Mouse (Mus musculus) stomach, embryonic 15.5 days (tissue): ENCODE measurements around the gene Pcca. TPM values are rescaled to one million over a fixed set of nuclear protein-coding genes. Genes with fewer than 3 reads are reported as not detected.

Experiments used
- ATAC-seq: fragments of 200-750 bp; cut with Nextera tagmentation; 2 replicates; pipeline ENCODE4 v1.8.0; 2017; ENCODE audit warnings: low read depth, moderate number of reproducible peaks, moderate TSS enrichment; ENCODE audit not compliant: insufficient read depth, low FRiP score
- H3K27ac ChIP-seq: fragments of 300-500 bp; sonication (generic); 2 replicates; pipeline ENCODE4 v1.5.1; 2015; ENCODE audit warnings: mild to moderate bottlenecking, inconsistent platforms
- H3K27me3 ChIP-seq: fragments of 300-500 bp; sonication (generic); replicated peaks from 2 replicates; pipeline ENCODE4 v1.6.1; 2015; ENCODE audit warnings: inconsistent platforms
- H3K36me3 ChIP-seq: fragments of 300-500 bp; sonication (generic); 2 replicates; pipeline ENCODE4 v1.6.1; 2015; ENCODE audit warnings: inconsistent platforms
- H3K4me1 ChIP-seq: fragments of 300-500 bp; sonication (generic); 2 replicates; pipeline ENCODE4 v1.6.1; 2015; ENCODE audit warnings: inconsistent platforms
- H3K4me2 ChIP-seq: fragments of 300-500 bp; sonication (generic); 2 replicates; pipeline ENCODE4 v1.6.1; 2015; ENCODE audit warnings: mild to moderate bottlenecking, inconsistent platforms
- H3K4me3 ChIP-seq: fragments of 300-500 bp; sonication (generic); replicated peaks from 2 replicates; pipeline ENCODE4 v1.5.1; 2015; ENCODE audit warnings: inconsistent platforms
- H3K9ac ChIP-seq: fragments of 300-500 bp; sonication (generic); 2 replicates; pipeline ENCODE4 v1.6.1; 2015; ENCODE audit warnings: inconsistent platforms
- H3K9me3 ChIP-seq: fragments of 300-500 bp; sonication (generic); 2 replicates; pipeline ENCODE4 v1.6.1; 2016; ENCODE audit warnings: inconsistent platforms
- WGBS: fragments of 180-500 bp; shearing (Covaris S2); methylation state at CpG from one replicate; pipeline ENCODE4 v1.1.7; 2015; 5-methylcytosine and 5-hydroxymethylcytosine counted together
- polyA plus RNA-seq: library from polyadenylated mRNA; unstranded; fragments of >200 nt; fragmentation: Nextera tagmentation; extraction: Ambion mirVana; gene quantifications from 2 replicates; pipeline ENCODE4 v1.2.1, GENCODE M21; 2015

Gene Pcca
- polyA plus RNA-seq, 1 experiment from 2014 or later: 19.2 TPM

DNA sequence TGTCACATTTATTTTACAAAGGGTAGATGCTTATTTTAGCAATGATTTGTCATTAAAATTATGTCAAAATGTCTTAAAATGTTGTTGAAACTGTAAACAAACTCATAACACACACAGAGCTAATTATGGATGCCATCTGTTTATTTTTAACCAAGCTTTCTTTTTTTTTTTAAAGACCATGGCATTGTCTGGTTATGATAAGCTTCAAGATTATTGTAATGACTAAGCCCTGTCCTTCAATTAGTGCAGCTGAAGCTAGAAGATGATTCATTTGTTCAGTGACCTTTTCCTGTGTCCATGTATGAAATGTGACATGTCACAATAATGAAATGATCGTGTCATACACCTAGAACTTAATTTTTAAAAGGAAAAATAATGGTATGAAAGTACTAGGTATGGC lies 149.5 kb downstream of the Pcca start:
- WGBS: 81% methylated on average over 1 of the region's 1 CpGs

DNA sequence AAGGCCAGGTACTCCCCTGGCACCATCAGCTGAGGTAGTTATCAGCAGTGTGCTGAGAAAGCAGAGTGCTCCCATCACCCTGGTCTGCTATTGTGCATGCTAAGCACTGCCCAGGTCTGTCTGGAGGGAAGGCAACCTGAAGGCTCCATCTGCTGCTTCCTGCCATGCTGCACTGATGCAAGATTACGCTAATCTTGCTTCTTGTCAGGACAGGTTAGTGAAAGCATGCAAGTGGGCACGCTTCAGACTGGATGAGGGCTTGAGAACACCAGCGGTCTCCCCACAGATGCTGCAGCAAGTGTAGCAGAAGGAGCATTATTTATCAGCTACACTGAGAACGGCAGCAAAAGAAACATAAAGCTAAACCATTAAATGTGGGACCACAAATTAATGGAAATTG lies 150.1 kb downstream of the Pcca start:
- Histone ChIP-seq H3K4me2 (no peak overlapping the region), H3K36me3 (no peaks in the 10 kb centered on the region), H3K4me1 (no peaks in the 10 kb centered on the region), H3K27me3 (no peaks in the 10 kb centered on the region), H3K27ac (no peak overlapping the region), H3K4me3 (no peak overlapping the region), H3K9me3 (no peaks in the 10 kb centered on the region), H3K9ac (no peak overlapping the region)
- ATAC-seq: no peak
- 76% methylated on average over 4 of the region's 4 CpGs for WGBS

More for the DNA sequence above, 149.5 kb downstream of the Pcca start:
- Histone ChIP-seq H3K36me3 (no peaks in the 10 kb centered on the region), H3K27me3 (no peaks in the 10 kb centered on the region), H3K9ac (no peak overlapping the region), H3K27ac (no peak overlapping the region), H3K4me3 (no peak overlapping the region), H3K4me1 (no peaks in the 10 kb centered on the region), H3K4me2 (no peak overlapping the region), H3K9me3 (no peaks in the 10 kb centered on the region)
- no peak for ATAC-seq

DNA sequence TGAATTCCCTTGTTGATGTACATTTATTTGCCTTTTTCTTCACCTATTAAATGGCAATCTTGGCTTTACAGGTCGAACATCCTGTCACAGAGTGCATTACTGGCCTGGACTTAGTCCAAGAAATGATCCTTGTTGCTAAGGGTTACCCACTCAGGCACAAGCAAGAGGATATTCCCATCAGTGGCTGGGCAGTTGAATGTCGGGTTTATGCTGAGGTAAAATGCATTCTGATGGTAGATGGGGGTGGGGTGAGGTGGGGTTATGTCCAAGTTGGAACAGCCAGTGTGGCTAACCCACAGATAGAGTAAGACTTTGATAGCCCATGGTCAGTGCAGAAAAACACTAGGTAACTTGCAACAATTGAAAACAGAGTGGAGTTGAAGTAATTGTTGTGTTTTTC lies 150.7 kb downstream of the Pcca start:
- no peaks in the 10 kb centered on the region for H3K27me3 ChIP-seq
- no peak overlapping the region for H3K9ac ChIP-seq
- H3K27ac ChIP-seq: no peak overlapping the region
- H3K4me2 ChIP-seq: no peak overlapping the region
- no peaks in the 10 kb centered on the region for H3K36me3 ChIP-seq
- no peak for ATAC-seq
- no peaks in the 10 kb centered on the region for H3K4me1 ChIP-seq
- H3K4me3 ChIP-seq: no peak overlapping the region
- H3K9me3 ChIP-seq: no peaks in the 10 kb centered on the region
- WGBS: 19% methylated on average over 2 of the region's 2 CpGs

DNA sequence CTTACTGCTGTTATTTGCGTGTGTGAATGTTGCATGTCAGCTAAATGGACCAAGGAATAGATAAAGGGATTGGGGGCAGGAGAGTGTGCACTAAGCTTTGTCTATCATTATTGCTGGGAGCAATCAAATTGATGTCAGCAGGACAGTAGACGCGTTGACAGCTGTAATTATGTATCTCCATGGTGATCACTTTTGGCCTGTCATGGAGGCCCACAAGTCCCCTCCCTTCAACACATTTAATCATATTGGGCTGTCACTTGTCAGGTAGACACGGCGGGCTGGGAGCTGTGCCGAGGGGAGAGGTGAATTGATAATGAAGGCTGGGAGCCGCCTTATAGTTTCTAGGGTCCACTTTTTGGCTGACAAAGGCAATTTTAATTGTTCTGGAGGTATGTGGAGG lies 153.3 kb downstream of the Pcca start:
- no peaks in the 10 kb centered on the region for H3K4me1 ChIP-seq
- no peaks in the 10 kb centered on the region for H3K36me3 ChIP-seq
- H3K9me3 ChIP-seq: no peaks in the 10 kb centered on the region
- no peak overlapping the region for H3K27ac ChIP-seq
- no peaks in the 10 kb centered on the region for H3K27me3 ChIP-seq
- no peak for ATAC-seq
- H3K4me3 ChIP-seq: no peak overlapping the region
- no peak overlapping the region for H3K9ac ChIP-seq
- WGBS: 77% methylated on average over 7 of the region's 7 CpGs
- H3K4me2 ChIP-seq: no peak overlapping the region

DNA sequence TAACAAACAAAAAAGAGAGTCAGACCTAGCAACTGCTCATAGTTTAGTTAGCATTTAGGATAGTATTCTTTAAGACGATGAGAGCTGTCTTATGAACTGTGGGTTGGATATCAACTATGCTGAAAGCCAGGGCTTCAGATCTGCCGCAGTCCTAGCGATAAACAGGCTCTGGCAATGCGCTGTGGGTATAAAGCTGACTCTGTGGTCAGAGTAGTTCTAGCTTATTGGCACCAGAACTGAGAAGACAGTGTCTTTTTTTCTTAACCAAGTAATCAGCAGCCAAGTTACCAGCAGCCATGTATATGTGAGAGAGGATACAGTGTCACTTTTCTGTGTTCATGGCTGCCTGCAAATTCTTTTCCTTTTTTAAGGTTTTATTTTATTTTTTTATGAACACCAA lies 154.3 kb downstream of the Pcca start:
- WGBS: 94% methylated on average over 4 of the region's 4 CpGs

DNA sequence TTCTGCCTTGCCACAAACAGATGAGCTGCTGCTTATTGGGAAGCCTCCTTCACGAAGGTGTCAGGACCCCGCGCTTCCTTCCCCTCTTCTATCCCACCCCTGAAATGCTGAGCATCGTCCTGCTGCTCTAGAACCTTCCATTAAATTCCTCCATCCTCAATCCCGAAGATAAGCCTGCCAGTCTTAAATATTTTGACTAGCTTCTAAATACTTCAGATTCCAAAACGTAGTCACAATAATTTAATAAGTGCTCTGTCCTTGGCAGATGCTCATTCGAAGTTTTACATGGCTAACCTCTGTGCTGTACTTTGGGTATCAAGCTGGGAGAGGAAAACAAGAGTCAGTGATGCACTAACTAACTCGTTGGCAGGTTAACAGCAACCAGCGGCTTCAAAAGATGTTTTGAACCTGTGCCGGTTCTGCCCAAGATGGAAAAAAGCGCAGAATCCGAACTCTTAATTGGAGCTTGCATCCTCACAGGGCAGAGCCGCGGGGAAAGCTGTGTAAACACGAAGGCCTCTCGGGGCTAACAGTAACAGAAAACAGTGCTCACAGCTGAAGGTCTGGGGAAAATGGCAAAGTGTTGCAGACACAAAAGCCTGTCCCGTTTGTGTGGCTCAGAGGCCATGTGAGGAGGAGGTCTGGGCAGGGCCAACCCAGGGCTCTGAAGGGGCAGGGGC lies 155.2 kb downstream of the Pcca start:
- H3K9ac ChIP-seq: no peak overlapping the region
- ATAC-seq: no peak
- no peak overlapping the region for H3K4me3 ChIP-seq
- H3K4me2 ChIP-seq: no peak overlapping the region
- H3K27ac ChIP-seq: no peak overlapping the region
- H3K36me3 ChIP-seq: no peaks in the 10 kb centered on the region
- no peaks in the 10 kb centered on the region for H3K4me1 ChIP-seq
- WGBS: 60% methylated on average over 17 of the region's 17 CpGs
- H3K9me3 ChIP-seq: no peaks in the 10 kb centered on the region
- no peaks in the 10 kb centered on the region for H3K27me3 ChIP-seq

More for the DNA sequence above, 154.3 kb downstream of the Pcca start:
- Histone ChIP-seq H3K36me3 (no peaks in the 10 kb centered on the region), H3K27me3 (no peaks in the 10 kb centered on the region), H3K4me3 (no peak overlapping the region), H3K4me2 (no peak overlapping the region), H3K9ac (no peak overlapping the region), H3K9me3 (no peaks in the 10 kb centered on the region), H3K4me1 (no peaks in the 10 kb centered on the region), H3K27ac (no peak overlapping the region)
- ATAC-seq: no peak

DNA sequence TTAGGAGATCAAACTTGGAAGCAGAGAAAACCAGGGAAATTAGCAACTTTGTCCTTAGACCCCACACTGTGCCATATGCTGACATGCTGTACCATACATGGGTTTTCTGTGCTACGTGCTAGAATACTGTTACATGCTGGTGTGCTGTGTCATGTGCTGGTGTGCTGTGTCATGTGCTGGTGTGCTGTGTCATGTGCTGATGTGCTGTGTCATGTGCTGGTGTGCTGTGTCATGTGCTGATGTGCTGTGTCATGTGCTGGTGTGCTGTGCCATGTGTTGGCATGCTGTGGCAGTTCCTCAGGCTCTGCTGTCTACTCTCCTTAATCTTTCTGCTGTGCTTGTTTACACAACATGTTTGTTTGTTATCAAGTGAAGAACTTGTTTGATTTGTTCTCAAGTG lies 157.4 kb downstream of the Pcca start:
- H3K9me3 ChIP-seq: no peaks in the 10 kb centered on the region
- WGBS: 88% methylated on average over 1 of the region's 1 CpGs
- no peaks in the 10 kb centered on the region for H3K27me3 ChIP-seq
- no peak overlapping the region for H3K4me2 ChIP-seq
- no peak overlapping the region for H3K9ac ChIP-seq
- H3K27ac ChIP-seq: no peak overlapping the region
- no peak overlapping the region for H3K4me3 ChIP-seq
- no peaks in the 10 kb centered on the region for H3K4me1 ChIP-seq
- H3K36me3 ChIP-seq: no peaks in the 10 kb centered on the region
- no peak for ATAC-seq

DNA sequence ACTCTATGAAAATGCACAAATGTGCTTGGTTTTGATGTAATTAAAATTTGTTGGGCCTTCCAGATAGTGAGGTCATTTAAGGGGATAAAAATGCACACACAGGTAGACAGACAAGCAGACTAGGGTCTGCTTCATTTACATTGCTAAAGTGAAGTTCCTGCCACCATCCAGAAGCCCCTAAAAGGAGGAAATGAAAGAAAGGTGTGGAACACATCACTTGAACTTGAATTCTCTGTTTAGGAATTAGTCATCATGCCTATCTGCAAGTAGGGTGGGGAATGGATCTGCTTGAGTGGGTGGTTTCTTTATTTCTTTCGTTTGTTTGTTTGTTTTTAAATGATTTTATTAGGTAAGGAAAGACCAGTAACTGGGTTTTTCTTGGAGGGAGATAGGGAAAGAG lies 166.2 kb downstream of the Pcca start:
- no peaks in the 10 kb centered on the region for H3K36me3 ChIP-seq
- WGBS: 68% methylated on average over 1 of the region's 1 CpGs
- no peaks in the 10 kb centered on the region for H3K9me3 ChIP-seq
- no peak overlapping the region for H3K4me2 ChIP-seq
- H3K27ac ChIP-seq: no peak overlapping the region
- ATAC-seq: no peak
- no peaks in the 10 kb centered on the region for H3K27me3 ChIP-seq
- no peak overlapping the region for H3K4me3 ChIP-seq
- H3K4me1 ChIP-seq: no peaks in the 10 kb centered on the region
- no peak overlapping the region for H3K9ac ChIP-seq

DNA sequence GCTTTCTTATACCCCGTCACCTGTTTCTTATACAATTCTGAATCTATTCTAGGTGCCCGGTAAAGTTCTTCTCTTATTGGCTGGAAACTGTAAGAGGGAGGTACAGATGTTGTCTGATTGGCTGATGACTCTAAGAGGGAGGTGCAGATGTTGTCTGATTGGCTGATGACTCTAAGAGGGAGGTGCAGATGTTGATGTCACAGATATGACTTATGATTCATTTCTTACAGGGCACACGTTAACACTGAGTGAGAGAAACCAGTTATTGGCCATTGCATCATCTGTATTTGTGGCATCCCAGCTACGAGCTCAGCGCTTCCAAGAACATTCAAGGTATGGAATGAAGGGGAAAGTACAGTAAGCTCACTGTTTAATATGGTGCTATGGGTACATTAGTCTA lies 179.7 kb downstream of the Pcca start:
- Histone ChIP-seq H3K4me2 (no peak overlapping the region), H3K9me3 (no peaks in the 10 kb centered on the region), H3K27me3 (no peaks in the 10 kb centered on the region), H3K4me3 (no peak overlapping the region), H3K36me3 (no peaks in the 10 kb centered on the region), H3K9ac (no peak overlapping the region), H3K4me1 (no peaks in the 10 kb centered on the region), H3K27ac (no peak overlapping the region)
- no peak for ATAC-seq
- WGBS: 89% methylated on average over 5 of the region's 5 CpGs

DNA sequence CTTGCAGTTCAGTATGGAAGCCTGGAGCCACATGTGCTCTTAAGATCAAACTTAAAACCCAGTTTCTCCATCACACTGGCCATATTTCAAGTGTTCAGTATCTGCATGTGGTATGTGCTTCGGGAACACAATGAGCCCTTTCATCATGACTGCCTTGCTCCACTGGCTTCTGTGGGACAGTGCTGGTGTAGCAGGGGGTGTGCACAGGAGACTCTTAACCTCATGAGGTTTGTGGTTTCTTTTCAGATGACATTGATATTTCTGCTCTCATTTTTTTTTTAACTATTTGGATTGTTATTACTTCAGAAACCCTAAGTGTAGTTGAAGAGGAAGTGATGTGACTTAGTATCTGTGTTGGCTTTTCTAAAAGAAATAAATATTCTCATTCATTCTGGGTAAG lies 180.8 kb downstream of the Pcca start:
- no peaks in the 10 kb centered on the region for H3K4me1 ChIP-seq
- no peaks in the 10 kb centered on the region for H3K36me3 ChIP-seq
- ATAC-seq: no peak
- H3K27me3 ChIP-seq: no peaks in the 10 kb centered on the region
- 82% methylated on average over 1 of the region's 1 CpGs for WGBS
- no peaks in the 10 kb centered on the region for H3K9me3 ChIP-seq
- H3K4me3 ChIP-seq: no peak overlapping the region
- no peak overlapping the region for H3K27ac ChIP-seq
- no peak overlapping the region for H3K9ac ChIP-seq
- no peak overlapping the region for H3K4me2 ChIP-seq

DNA sequence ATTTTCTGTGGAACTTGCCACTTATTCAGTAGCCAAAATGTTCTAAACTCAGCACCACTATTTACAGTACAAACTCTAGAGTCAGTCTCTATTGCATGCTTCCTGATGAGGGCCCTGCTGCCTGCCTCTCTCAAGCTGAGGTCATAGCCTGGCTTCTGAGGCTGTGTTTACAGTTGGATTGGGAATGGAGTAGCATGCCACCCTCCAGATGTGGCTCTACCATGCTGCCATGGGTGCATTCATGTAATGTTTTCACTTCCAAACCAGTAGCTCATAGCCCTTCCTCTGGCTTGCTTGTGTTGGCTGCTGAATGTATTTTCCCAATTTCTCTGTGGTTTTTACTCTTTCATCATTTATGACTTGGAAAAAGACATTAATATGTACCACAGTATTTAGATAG lies 181.9 kb downstream of the Pcca start:
- no peak overlapping the region for H3K9ac ChIP-seq

DNA sequence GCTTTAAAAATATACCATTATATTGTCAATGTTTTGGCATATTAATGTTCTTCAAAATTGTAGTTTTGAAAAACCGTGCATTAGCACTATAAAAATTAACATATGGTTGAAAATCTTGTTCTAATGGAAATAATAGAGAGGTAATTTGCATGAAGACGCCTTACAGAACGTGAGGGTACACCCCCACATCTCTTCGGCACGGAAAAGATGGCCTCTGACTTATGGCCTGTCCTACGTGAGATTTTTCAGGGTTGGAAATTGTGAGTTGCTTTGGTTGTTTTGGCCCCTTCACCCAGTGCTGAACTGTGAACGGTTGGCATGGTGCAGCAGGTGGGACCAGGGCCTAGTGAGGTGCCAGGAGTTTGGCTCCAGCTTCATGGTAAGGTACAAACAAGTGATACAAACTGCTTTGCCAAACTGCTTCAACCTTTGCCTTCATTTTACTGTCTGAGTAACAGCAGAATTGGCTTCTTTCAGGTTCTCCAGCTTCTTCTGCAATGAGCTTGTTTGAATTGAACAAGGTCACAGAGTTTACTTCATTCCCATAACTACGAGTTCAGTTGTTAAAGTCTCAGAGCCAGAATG lies 185.5 kb downstream of the Pcca start:
- 86% methylated on average over 8 of the region's 8 CpGs for WGBS
- no peaks in the 10 kb centered on the region for H3K9me3 ChIP-seq
- ATAC-seq: no peak
- H3K4me2 ChIP-seq: no peak overlapping the region
- H3K27ac ChIP-seq: no peak overlapping the region
- H3K36me3 ChIP-seq: no peaks in the 10 kb centered on the region
- H3K27me3 ChIP-seq: no peaks in the 10 kb centered on the region
- H3K4me1 ChIP-seq: no peaks in the 10 kb centered on the region
- no peak overlapping the region for H3K9ac ChIP-seq
- H3K4me3 ChIP-seq: no peak overlapping the region

More for the DNA sequence above, 181.9 kb downstream of the Pcca start:
- H3K36me3 ChIP-seq: no peaks in the 10 kb centered on the region
- no peaks in the 10 kb centered on the region for H3K27me3 ChIP-seq
- H3K9me3 ChIP-seq: no peaks in the 10 kb centered on the region
- H3K27ac ChIP-seq: no peak overlapping the region
- ATAC-seq: no peak
- no peaks in the 10 kb centered on the region for H3K4me1 ChIP-seq
- no peak overlapping the region for H3K4me3 ChIP-seq
- H3K4me2 ChIP-seq: no peak overlapping the region

DNA sequence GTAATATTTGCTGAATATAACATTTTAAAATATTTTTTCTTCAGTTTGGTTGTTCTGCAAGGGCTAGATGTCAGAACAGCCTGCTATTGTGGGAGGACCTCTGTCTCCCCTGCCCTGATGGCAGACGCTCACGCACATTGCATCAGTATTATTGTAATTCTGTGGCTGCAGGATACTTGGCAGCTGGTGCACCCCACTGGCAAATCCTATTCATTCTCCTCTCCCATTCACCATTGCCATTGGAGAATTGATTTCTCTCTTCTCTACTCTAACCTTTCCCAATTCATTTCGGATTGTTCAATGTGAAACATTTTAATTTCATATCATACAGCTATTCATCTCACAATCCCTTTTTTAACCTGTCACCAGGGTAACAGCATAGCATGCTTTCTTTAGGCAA lies 186.9 kb downstream of the Pcca start:
- Histone ChIP-seq H3K4me1 (no peaks in the 10 kb centered on the region), H3K4me3 (no peak overlapping the region), H3K27ac (no peak overlapping the region), H3K4me2 (no peak overlapping the region), H3K9ac (no peak overlapping the region), H3K9me3 (no peaks in the 10 kb centered on the region), H3K27me3 (no peaks in the 10 kb centered on the region), H3K36me3 (no peaks in the 10 kb centered on the region)
- ATAC-seq: no peak
- WGBS: 66% methylated on average over 3 of the region's 3 CpGs
